Mouse (Mus musculus) spleen, adult 2 months (tissue): ENCODE measurements around the gene Gm17387.

Experiments used
- CTCF ChIP-seq: fragments of 200-500 bp; IDR thresholded peaks from 2 replicates; pipeline ENCODE4 v1.5.1; 2011; ENCODE audit warnings: mild to moderate bottlenecking, inconsistent platforms; ENCODE audit not compliant: insufficient read depth, insufficient read length, insufficient replicate concordance; ENCODE audit errors: extremely low read depth
- POLR2A ChIP-seq: fragments of 200-500 bp; IDR thresholded peaks from 2 replicates; pipeline ENCODE4 v1.6.1; 2011; ENCODE audit warnings: low read depth, low read length, inconsistent platforms

GRCm38 (mm10) chr7:140982971-140983370 is 46.0 kb upstream of the Gm17387 start:
- no peak for TF ChIP-seq CTCF
- TF ChIP-seq POLR2A = no peak
